Comparison of ENCODE assay signal across 8 mouse cellular contexts in the genomic region with DNA sequence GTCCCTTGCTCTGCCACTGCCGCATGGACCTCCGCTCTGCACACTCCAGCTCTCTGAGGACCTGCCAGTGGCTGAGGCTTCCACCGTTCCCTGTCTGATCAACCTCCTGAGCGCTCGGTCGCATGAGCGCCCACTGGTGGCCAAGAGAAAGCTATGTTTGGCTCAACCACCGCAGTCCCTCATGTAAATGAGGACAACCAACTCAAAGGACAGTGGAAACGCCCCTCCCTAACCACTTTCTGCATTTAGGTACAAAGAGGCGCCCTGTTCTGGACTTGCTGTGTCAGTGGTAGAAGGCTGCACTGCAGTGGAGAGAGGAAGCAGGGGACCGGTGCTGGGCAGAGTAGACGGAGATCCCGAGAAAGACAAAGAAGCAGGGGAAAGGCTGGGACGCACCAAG. TPM values are rescaled to one million over a fixed set of nuclear protein-coding genes. Genes with fewer than 3 reads are reported as not detected.
DNase-seq lines count a peak whose midpoint lies in the region; ATAC-seq and TF ChIP-seq lines count a peak whose summit lies in the region.

No protein-coding gene starts in this region.

- no peak for TF ChIP-seq POLR2A in cortical plate, adult 2 months (IDR thresholded peaks at IDR 0.05; ENCODE audit: extremely low read depth, insufficient read depth, low read length)

- DNase-seq in adipocyte (ENCODE audit: low spot score) (peak; percentile 57), MN1 (ENCODE audit: low spot score) (no peak)
- DNase-seq in gastrocnemius, postnatal 14 days, result peak; percentile 82
- peak; percentile 77 to 88 for DNase-seq in left cerebral cortex, postnatal 10 days (ENCODE audit: extremely low spot score in 1 of 2, low spot score in 2 of 2)
- DNase-seq in right cerebral cortex, postnatal 25 days, result peak; percentile 82

- no peaks in the 10 kb centered on the region for H3K4me1 ChIP-seq in cortical plate, adult 2 months (ENCODE audit: control insufficient read depth, insufficient read depth, low read length)

- peak; percentile 85 for TF ChIP-seq CTCF in cortical plate, adult 2 months (IDR thresholded peaks at IDR 0.05; ENCODE audit: extremely low read depth, insufficient read depth, low read length)

- ATAC-seq in inflammation-experienced regulatory T-cells, adult 6 months, result peak; percentile 77
- ATAC-seq in megakaryocyte-erythroid progenitor cell, adult 5-6 weeks (replicated peaks; ENCODE audit: low FRiP score, low TSS enrichment, poor library complexity, severe bottlenecking), result peak; percentile 98

- no peak overlapping the region for H3K27ac ChIP-seq in cortical plate, adult 2 months (ENCODE audit: insufficient read depth, low read length)

- no peak overlapping the region for H3K4me3 ChIP-seq in cortical plate, adult 2 months (ENCODE audit: insufficient read depth, low read length)

- intact Hi-C loops in gastrocnemius, postnatal 14 days (cut with DNase I; ENCODE audit: low total_unique reads), result loop anchor here (10.0 kb wide), 2 partner anchors 78 to 748 kb away; no protein-coding TSS in a partner anchor
- intact Hi-C loops in left cerebral cortex, postnatal 10 days (cut with DNase I), result loop anchor here (5.0 to 10.0 kb wide), 2 partner anchors 50 to 748 kb away; no protein-coding TSS in a partner anchor

RNA-seq across cellular contexts. Expression of a gene that starts 6.0 kb away (rescaled TPM):
- polyA plus RNA-seq in cortical plate, adult 2 months (2012; rRNA removed), result 8.9 and 9.5 TPM in 2 replicates
- under 1 TPM; 0.29 to 0.84 TPM for total RNA-seq in gastrocnemius, postnatal 14 days (2021)
- polyA plus RNA-seq in inflammation-experienced regulatory T-cells, adult 6 months (2017; shearing (Covaris generic)), result under 1 TPM in 1 of 3 experiments, not detected in 2; 0.36 TPM
- 1 to 10 TPM; 4.9 to 6.5 TPM for total RNA-seq in left cerebral cortex, postnatal 10 days (2021)
- total RNA-seq in megakaryocyte-erythroid progenitor cell, adult 5-6 weeks (2014; fragmentation: Nextera tagmentation), result not detected in 2 replicates
- total RNA-seq in megakaryocyte-erythroid progenitor cell, adult 5-6 weeks (2017), result not detected in 2 replicates

RNA-seq across cellular contexts. Expression of a gene that starts 39.8 kb away (rescaled TPM):
- 31.9 and 33.0 TPM in 2 replicates for polyA plus RNA-seq in cortical plate, adult 2 months (2012; rRNA removed)
- total RNA-seq in gastrocnemius, postnatal 14 days (2021), result 10 to 100 TPM; 15.2 to 39.8 TPM
- not detected for polyA plus RNA-seq in inflammation-experienced regulatory T-cells, adult 6 months (2017; shearing (Covaris generic))
- total RNA-seq in left cerebral cortex, postnatal 10 days (2021), result 10 to 100 TPM; 12.9 to 22.0 TPM
- total RNA-seq in megakaryocyte-erythroid progenitor cell, adult 5-6 weeks (2014; fragmentation: Nextera tagmentation), result not detected in 2 replicates
- total RNA-seq in megakaryocyte-erythroid progenitor cell, adult 5-6 weeks (2017), result not detected in 2 replicates

RNA-seq across cellular contexts. Expression of a gene that starts 53.3 kb away (rescaled TPM):
- polyA plus RNA-seq in cortical plate, adult 2 months (2012; rRNA removed), result 17.3 and 18.2 TPM in 2 replicates
- total RNA-seq in gastrocnemius, postnatal 14 days (2021), result 10 to 100 TPM; 12.0 to 13.6 TPM
- 1 to 10 TPM; 4.5 to 9.6 (median 7.7) TPM for polyA plus RNA-seq in inflammation-experienced regulatory T-cells, adult 6 months (2017; shearing (Covaris generic))
- total RNA-seq in left cerebral cortex, postnatal 10 days (2021), result 10 to 100 TPM; 23.8 to 24.0 TPM
- total RNA-seq in megakaryocyte-erythroid progenitor cell, adult 5-6 weeks (2014; fragmentation: Nextera tagmentation), result 10.2 and 11.9 TPM in 2 replicates
- 8.0 and 8.9 TPM in 2 replicates for total RNA-seq in megakaryocyte-erythroid progenitor cell, adult 5-6 weeks (2017)

Comparison
In these comparisons a context has a peak if more than half of its experiments do, and no peak if none do; other contexts are left out.
1. RNA of a gene that starts 39.8 kb away (total RNA-seq): 15.2 to 39.8 TPM in gastrocnemius, postnatal 14 days and 12.9 to 22.0 TPM in left cerebral cortex, postnatal 10 days; not detected in megakaryocyte-erythroid progenitor cell, adult 5-6 weeks; every median in the first group is over 10 times any median in the second.